Mouse (Mus musculus): ENCODE measurements around the gene C7.

Gene C7

GRCm38 (mm10) chr15:4973355-4973754, 90.2 kb downstream of the C7 start:
- DNase-seq, result no peak
